Mouse (Mus musculus): ENCODE measurements at regions not wholly inside any gene's neighbourhood (a gene's known extent, or its start where the extent isn't known, plus 50 kb on each side); places are given as distances from the start of the nearest gene placed in this dataset.

DNA sequence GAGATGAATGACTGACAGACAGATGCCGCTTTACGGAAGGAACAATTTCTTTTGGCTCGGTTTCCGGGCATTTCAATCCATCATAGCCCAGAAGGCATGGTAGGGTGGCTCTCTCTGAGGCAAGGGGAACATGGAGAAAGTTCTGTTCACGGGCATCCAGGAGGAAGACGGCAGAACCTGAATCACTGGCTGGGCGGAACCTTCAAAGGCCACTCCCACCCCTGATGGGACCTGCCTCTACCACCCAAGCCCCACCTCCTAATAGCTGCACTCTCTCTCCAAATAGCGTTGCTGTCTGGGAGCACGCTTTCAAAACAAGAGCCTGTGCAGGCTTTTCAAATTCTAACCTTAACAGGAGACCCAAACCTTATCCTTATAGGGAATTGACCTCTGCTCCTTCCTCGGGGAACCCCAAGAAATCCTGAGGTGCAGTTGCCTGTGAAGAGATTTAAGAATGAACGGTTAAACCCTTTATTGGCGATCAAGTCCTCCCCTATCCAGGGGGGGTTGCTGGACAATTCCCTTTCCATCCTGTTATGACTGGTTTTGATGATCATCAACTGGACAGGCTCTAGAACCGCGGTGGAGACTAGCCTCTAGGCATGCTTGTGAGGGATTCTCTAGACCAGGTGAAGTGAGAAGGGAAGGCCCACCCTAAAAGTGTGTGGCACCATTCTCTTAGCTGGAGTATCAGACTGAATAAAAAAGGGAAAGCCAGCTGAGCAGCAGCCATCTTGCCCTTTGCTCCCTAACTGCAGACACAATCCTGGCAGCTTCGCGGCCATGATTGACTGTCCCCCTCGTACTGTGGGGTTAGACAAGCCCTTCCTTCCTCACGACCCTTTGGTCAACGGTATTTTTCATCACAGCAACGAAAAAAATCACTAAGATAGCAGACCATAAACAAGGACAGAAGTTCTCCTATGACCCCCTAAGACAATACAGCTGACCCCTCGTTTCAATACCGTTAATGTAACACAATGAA lies 184.5 kb upstream of the Dyrk2 start:
- no peak for DNase-seq

- DNase-seq = no peak
Measured at GRCm38 (mm10) chr10:119052441-119053041, 182.5 kb upstream of the Dyrk2 start.

DNA sequence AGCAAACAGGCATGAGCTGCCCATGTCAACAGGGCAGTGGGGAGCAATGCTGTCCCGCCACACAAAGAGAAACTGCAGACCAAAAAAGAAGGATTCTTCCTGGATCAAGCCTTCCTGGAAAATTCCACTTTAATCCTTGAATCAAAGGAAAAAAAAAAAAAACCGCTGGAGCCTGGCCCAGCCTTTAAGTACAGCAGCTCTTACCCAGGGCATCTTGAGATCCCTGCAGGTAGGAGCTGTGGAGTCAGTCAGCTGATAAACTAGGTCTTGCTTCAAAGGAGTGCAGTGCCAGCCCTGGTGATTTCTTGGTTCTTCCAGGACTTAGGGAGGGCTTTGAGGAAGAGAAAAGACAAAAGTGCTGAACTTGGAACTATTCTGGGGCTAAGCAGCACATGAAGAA lies 181.6 kb upstream of the Dyrk2 start:
- no peak for DNase-seq

DNA sequence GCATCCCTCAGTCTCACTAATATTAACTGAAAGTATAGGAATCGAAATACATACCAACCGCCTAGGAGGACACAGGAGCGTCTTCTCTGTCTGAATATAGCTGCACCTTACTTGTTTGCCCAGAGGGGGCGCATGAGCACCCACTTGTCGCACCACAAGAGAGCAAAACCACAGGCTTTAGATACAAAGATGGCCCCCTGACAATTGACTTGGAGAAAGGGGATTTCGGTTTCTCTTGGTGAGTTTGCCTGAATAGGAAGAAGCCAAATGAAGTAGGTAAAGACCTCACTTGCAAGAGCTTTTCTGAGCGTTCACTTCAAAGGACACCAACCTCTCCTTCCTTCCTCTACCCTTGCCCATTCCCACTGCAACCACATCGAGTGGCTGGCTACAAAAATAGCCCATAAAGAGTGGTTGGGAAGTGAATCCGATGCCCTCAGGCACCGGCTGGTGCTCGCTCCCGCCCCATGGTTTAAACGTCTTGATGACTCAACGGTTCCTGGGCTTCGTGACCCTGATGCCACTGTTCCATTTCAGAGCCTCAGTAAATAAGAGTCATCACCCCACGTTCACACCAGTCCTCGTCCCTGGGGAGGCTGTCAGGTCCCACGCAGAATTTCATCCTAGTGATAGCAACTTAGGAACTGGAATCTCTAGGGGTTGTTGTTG lies 180.1 kb upstream of the Dyrk2 start:
- DNase-seq = peak; percentile 32

DNA sequence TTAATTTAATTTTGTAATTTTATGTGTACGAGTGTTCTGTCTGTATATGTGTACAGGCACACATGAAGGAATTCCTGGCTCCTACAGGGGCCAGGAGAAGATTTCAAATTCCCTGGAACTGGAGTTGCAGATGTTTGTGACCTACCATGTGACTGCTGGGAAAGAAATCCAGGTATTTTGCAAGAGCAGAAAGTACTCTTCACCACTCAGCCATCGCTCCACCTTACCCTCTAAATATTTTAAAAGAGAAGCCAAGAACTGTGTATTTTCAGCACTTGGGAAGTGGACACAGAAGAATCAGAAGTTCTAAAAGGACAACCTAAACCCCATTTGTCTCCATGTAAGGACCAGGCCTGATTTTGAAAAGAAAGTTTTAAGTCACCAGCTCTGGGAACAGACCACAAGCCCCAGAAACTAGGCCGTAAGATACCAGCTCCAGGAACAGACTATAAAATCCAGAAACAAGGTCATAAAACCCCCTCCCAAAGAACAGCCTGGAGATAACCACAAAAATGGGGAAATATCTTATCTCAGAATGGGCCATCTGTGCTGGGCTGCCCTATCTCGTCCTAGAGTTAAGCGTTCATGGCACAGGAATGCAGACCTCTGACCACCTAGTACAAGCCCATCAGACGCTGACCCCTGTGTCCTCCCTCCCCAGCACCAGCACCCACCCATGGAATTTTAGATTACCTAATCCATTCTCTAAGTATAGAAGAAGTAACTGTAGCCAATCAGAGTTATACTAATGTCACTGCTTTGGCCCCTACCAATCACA lies 178.8 kb upstream of the Dyrk2 start:
- DNase-seq = no peak

- no peak for DNase-seq
Measured at GRCm38 (mm10) chr10:119045059-119045458, 175.1 kb upstream of the Dyrk2 start.

- no peak for DNase-seq
Measured at GRCm38 (mm10) chr10:119043069-119043468, 173.1 kb upstream of the Dyrk2 start.

DNA sequence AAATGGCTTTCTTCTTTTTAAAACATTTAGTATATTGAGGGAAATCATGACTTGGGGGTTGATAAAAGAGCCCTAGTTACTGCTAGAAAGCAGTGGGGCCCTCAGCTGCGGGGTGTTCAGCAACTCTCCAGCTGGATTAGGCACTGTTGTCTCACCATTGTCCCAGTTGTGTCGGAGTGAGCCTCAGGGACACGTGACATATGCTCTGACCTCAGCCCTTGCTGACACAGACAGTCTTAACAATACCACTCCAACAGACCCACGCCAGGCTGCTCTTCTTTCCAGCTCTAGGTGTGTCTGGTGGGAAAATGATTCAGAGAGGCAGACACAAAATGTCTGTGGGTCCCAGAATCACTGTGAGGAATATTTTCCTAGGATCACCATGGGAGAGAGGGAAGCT lies 170.2 kb upstream of the Dyrk2 start:
- DNase-seq = no peak

GRCm38 (mm10) chr10:119039732-119040131 lies 169.7 kb upstream of the Dyrk2 start:
- no peak for DNase-seq

DNA sequence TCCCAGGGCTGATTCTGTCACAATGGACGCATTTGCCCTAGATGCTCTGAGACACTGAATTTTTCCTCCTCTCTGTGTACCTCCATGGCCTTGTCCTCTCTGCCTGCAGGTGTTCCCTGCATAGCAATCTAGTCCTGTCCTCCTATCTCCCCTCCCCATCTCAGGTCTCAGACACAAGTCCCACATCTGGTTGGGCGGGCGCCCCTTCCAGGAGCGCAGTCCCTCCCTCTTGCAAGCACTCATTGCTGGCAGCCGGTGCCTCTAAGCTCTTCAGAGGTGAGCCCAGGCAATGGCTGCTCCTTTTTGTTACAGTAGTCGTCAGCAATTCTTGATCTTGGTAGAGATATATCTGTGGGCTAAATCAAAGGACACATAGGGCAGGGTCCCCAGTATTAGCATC lies 169.0 kb upstream of the Dyrk2 start:
- DNase-seq = no peak

- DNase-seq = no peak
Measured at GRCm38 (mm10) chr10:119037781-119038180, 167.8 kb upstream of the Dyrk2 start.

DNA sequence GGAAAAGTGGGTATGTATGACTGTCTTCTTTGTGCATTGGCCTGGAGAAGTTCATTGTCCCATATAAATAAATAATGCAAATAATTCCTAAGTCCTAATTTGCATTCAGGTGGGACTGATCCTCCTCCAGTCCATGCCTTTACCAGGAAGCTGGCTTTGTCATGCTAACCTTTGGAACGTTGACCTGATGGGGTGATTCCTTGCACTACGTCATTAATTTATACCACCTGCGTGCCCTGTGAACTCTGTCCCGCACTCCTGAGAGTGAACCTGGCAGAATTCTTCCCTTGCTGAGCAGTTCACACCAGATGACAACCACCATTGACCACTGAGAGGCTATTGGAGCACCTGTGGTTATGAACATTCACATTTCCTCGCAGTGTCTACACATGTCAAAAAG lies 165.9 kb upstream of the Dyrk2 start:
- no peak for DNase-seq

DNA sequence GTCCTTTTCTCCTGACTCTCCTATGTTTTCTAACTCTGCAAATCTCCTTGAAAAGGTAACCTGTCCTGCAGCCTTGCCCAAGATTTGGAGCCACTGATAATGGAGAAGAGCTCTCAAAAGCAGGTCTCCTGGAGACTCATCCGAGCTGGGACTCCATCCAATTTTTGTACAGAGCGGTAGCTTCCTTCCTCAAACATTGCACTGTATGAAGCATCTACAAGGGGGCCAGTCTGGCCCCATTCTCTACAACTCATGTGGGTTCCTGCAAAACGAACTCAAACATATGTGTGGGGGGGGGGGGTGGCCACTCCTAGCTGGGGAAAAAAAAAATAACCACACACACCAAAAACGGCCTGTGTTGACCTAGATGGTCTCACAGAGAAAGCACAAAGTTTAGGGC lies 164.4 kb upstream of the Dyrk2 start:
- DNase-seq = no peak

- no peak for DNase-seq
Measured at GRCm38 (mm10) chr10:119031282-119032275, 161.6 kb upstream of the Dyrk2 start.

- no peak for DNase-seq
Measured at GRCm38 (mm10) chr10:119028480-119029137, 158.6 kb upstream of the Dyrk2 start.

DNA sequence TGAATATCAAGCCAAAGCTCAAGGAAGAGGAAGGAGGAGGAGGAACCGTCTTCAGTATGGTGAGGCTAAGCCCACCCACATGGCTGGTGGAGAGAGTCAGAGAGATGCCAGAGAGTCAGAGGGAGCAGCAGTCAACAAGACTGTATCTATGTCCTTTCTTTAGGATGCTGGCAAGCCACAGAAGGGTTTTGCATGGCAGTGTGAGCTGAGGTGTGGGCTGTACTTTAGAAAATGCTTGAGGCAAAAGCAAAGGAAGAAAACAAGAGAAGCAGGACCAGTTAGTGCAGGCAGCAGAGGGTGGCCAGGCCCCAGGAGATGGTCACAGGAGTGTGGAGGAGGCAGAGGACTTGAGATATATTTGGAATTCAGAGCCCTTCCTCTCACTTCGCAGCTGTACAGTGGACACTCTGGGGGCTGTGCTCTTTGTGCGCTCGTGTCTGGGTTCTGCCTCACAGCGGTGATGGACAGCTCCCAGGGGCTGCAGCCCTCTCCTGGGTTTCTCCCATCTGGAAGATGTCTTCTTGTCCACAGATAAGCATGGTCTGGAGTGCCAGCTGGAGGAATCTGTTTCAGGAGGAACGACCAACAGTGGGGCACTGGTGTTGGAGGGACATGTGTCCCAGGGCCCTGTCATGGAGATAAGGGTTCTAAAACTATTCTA lies 157.4 kb upstream of the Dyrk2 start:
- no peak for DNase-seq

GRCm38 (mm10) chr10:119026291-119026690 lies 156.3 kb upstream of the Dyrk2 start:
- no peak for DNase-seq

- no peak for DNase-seq
Measured at GRCm38 (mm10) chr10:119024425-119024824, 154.4 kb upstream of the Dyrk2 start.

DNA sequence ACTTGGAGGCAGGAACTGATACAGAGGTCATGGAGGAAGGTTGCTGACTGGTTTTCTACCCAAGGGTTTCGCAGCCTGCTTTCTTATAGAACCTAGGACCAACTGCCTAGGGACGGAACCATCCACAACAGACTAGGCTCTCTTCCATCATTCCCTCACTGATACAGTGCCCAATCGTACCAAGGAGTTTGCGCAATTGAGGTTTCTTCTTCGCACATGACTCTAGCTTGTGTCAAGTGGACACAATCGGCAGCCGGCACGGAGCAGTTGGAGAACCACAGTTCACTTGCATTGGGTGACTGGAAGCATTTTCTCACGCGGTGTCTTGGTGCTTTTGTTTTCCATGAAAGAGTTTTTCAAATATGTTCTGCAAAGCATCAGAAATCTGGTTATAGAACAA lies 149.1 kb upstream of the Dyrk2 start:
- no peak for DNase-seq

DNA sequence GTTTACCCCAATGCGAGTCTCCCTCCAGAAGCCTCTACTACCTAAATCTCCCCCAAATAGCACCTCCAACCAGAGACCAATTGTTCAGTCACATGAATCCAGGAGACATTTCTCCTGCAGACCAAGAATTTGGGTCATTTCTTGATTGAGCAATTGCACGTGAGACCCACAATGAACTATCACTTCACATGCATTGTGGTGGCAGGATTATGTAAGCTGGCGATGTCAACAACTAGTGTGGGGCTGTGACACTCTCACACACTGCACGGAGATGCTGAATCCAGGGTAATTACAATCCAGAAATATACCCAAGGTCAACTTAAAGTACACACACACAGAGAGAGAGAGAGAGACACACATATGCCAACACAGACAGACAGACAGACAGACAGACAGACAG lies 148.5 kb upstream of the Dyrk2 start:
- no peak for DNase-seq

DNA sequence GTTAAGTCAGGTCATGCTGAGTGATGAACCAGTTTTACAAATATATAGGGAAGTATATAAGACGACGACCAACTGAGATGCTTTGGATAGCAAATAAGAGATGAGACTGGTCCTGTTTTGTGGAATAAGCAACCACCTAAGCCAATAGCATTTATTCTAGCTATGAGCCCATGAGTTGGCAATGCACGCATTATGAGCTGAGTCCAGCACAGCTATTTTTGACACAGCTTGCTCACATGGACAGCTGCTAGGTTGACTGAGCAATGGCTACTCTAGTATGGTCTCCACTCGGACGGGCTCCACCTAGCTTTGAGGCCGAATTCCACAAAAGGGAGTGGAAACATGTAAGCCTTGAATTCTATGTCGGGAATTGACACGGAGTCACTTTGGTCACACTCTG lies 146.1 kb upstream of the Dyrk2 start:
- no peak for DNase-seq
